Mouse (Mus musculus) lung, embryonic 16.5 days (tissue): ENCODE results near the gene Cstf3. TPM values are rescaled to one million over a fixed set of nuclear protein-coding genes. Genes with fewer than 3 reads are reported as not detected.

Source experiments
- ATAC-seq: fragments of 200-750 bp; cut with Nextera tagmentation; 2 replicates; pipeline ENCODE4 v1.8.0; 2017; ENCODE audit warnings: low read depth, mild to moderate bottlenecking, moderate library complexity
- H3K27ac ChIP-seq: fragments of 300-500 bp; sonication (generic); 2 replicates; pipeline ENCODE4 v1.5.1; 2014; ENCODE audit warnings: mild to moderate bottlenecking, control low read depth, low read length
- H3K27me3 ChIP-seq: fragments of 300-500 bp; sonication (generic); 2 replicates; pipeline ENCODE4 v1.6.1; 2014; ENCODE audit warnings: low read depth, low read length, mixed read lengths; ENCODE audit not compliant: control insufficient read depth, insufficient read depth
- H3K36me3 ChIP-seq: fragments of 300-500 bp; sonication (generic); 2 replicates; pipeline ENCODE4 v1.6.1; 2014; ENCODE audit warnings: low read length; ENCODE audit not compliant: control insufficient read depth, insufficient read depth
- H3K4me1 ChIP-seq: fragments of 300-500 bp; sonication (generic); replicated peaks from 2 replicates; pipeline ENCODE4 v1.6.1; 2014; ENCODE audit warnings: low read length, mixed read lengths; ENCODE audit not compliant: control insufficient read depth, insufficient read depth
- H3K4me2 ChIP-seq: fragments of 300-500 bp; sonication (generic); 2 replicates; pipeline ENCODE4 v1.6.1; 2014; ENCODE audit warnings: low read depth, low read length, control low read depth
- H3K4me3 ChIP-seq: fragments of 300-500 bp; sonication (generic); 2 replicates; pipeline ENCODE4 v1.5.1; 2014; ENCODE audit warnings: mild to moderate bottlenecking, low read length, control low read depth
- H3K9ac ChIP-seq: fragments of 300-500 bp; sonication (generic); 2 replicates; pipeline ENCODE4 v1.6.1; 2014; ENCODE audit warnings: low read length, control low read depth
- H3K9me3 ChIP-seq: fragments of 300-500 bp; sonication (generic); 2 replicates; pipeline ENCODE4 v1.6.1; 2016; ENCODE audit warnings: low read length; ENCODE audit not compliant: control insufficient read depth
- WGBS: fragments of 180-500 bp; shearing (Covaris S2); extraction: QIAGEN DNeasy Blood & Tissue Kit; methylation state at CpG from one replicate; pipeline ENCODE4 v1.1.7; 2014; 5-methylcytosine and 5-hydroxymethylcytosine counted together
- polyA plus RNA-seq: library from polyadenylated mRNA; unstranded; fragments of >200 nt; fragmentation: Nextera tagmentation; extraction: Ambion mirVana; gene quantifications from 2 replicates; pipeline ENCODE4 v1.2.1, GENCODE M21; 2015

The Cstf3 gene
- polyA plus RNA-seq, 1 experiment from 2014 or later = 60.5 TPM

DNA sequence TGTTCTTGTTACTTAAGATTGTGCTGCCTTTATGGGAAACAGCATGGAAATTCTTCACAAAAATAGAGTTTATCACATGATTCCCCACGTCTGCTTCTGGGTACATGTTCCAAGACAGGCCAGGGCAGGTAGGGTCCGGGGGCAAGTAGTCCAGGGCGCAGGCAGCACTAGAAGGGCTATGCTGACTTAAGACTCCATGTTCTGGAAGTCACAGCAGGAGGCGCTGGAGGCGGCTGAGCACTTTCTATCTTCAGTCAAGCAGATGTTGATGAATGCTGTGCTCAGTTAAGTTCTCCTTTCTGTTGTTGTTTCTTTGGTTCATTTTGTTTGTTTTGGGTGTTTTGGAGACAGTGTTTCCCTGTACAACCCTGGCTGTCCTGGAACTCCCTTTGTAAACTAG lies 14.1 kb upstream of the Cstf3 start:
- H3K4me2 ChIP-seq = no peak overlapping the region
- 74% methylated on average over 5 of the region's 5 CpGs for WGBS
- peaks cover 3% of the 10 kb centered on the region for H3K27me3 ChIP-seq
- peaks cover 2% of the 10 kb centered on the region; the same call in 1 of the 2 replicates for H3K4me1 ChIP-seq
- no peak overlapping the region for H3K9ac ChIP-seq
- H3K27ac ChIP-seq = no peak overlapping the region
- H3K4me3 ChIP-seq = no peak overlapping the region
- no peaks in the 10 kb centered on the region for H3K36me3 ChIP-seq
- no peak for ATAC-seq
- H3K9me3 ChIP-seq = no peaks in the 10 kb centered on the region

DNA sequence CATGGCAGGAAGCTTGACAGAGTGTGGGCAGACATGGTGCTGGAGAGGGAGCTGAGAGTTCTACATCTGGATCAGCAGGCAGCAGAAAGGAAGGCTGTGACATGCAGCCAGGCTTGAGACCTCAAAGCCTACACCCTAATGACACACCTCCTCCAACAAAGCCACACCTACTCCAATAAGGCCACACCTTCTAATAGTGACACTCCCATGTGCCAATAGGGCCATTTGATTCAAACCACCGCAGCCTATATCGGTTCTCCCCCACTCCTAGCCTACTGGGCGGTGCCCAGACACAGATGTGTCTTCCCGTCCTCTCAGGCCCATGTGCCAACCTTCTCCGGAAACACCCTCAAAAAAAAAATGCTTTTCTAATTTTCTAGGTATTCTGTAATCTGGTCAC lies 12.3 kb upstream of the Cstf3 start:
- 65% methylated on average over 5 of the region's 5 CpGs for WGBS

DNA sequence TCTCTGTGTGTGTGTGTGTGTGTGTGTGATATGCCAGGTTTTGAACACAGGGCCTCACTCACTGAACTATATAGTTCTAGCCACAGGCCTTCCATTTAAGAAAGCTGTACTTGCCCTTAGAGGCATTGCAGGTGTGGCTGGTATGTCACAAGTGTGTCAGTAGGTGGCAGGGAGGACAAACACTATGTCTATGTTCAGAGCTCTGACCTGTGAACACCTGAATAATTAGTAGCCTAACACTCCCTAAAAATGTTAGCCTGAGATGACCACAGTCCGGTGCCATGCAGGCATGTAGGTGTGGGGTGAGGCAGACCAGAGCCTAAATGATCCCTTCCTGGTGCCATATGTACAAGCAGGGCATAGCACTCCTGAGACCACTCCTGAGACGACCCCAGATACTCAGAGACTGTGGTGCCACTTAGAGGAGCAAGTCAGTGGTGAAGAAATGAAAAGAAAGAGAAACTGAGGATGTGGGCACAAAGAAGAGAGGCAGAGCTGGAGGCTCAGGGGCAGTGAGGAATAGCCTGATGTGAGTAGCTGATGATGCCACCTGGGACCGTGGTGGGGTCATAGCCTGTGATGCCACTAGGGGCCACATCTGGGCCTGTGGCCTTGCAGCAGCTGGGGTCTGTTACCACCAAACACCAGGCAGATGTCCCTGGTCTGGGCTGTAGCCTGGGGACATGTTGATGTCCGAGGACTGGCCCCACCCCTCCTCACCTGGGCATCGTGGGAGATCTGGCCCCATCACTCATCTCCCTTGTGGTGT lies 11.3 kb upstream of the Cstf3 start:
- Histone ChIP-seq H3K4me2 (no peak overlapping the region), H3K4me1 (peaks cover 5% of the 10 kb centered on the region; the same call in 1 of the 2 replicates), H3K27me3 (no peaks in the 10 kb centered on the region), H3K36me3 (no peaks in the 10 kb centered on the region), H3K4me3 (no peak overlapping the region), H3K9me3 (no peaks in the 10 kb centered on the region), H3K27ac (no peak overlapping the region), H3K9ac (no peak overlapping the region)
- ATAC-seq = 0 out of 2 replicates have a peak, but pooled peaks have one; percentile 28
- WGBS = 62% methylated on average over 5 of the region's 5 CpGs

More for the DNA sequence above, 12.3 kb upstream of the Cstf3 start:
- H3K9ac ChIP-seq = no peak overlapping the region
- ATAC-seq = no peak
- H3K4me3 ChIP-seq = no peak overlapping the region
- H3K9me3 ChIP-seq = no peaks in the 10 kb centered on the region
- H3K4me1 ChIP-seq = peaks cover 5% of the 10 kb centered on the region; the same call in 1 of the 2 replicates
- no peaks in the 10 kb centered on the region; the same call in 1 of the 2 replicates for H3K27me3 ChIP-seq
- no peak overlapping the region for H3K4me2 ChIP-seq
- H3K27ac ChIP-seq = no peak overlapping the region
- H3K36me3 ChIP-seq = no peaks in the 10 kb centered on the region

DNA sequence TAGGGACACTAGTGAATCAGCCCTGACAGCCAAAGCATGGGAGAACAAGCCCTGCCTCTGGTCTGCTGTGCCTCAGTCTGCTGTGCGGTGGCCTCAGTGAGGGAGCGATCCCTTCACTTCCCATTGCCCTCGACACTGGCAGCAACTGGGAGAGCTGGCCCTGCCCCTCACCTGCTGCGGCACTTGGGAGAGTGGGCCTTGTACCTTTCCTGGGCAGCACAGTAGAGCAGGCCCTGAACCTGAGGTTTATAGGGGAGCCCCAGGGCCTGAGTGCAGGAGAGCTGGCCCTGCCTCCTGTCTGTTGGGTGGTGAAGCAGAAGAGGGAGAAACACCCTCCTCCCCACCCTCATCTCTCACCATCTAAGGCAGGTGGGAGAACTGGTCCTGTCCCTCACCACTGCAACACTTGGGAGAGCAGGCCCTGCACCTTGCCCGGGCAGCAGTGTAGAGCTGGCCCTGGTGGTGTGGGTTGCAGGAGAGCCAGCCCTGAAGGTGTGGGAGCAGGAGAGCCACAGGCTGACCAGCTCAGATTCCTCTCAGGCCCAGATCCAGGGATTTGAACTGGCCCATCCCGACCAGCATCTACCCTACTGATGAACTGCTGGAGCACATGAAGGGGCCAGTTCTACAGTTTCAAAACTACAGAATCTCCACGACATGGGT lies 10.4 kb upstream of the Cstf3 start:
- peaks cover 5% of the 10 kb centered on the region; the same call in 1 of the 2 replicates for H3K4me1 ChIP-seq
- no peak overlapping the region for H3K9ac ChIP-seq
- peak; percentile 28; the same call in 1 of the 2 replicates for ATAC-seq
- no peak overlapping the region for H3K27ac ChIP-seq
- no peaks in the 10 kb centered on the region for H3K27me3 ChIP-seq
- WGBS = 76% methylated on average over 7 of the region's 7 CpGs
- no peak overlapping the region for H3K4me3 ChIP-seq
- no peaks in the 10 kb centered on the region for H3K36me3 ChIP-seq
- H3K4me2 ChIP-seq = no peak overlapping the region
- no peaks in the 10 kb centered on the region for H3K9me3 ChIP-seq

DNA sequence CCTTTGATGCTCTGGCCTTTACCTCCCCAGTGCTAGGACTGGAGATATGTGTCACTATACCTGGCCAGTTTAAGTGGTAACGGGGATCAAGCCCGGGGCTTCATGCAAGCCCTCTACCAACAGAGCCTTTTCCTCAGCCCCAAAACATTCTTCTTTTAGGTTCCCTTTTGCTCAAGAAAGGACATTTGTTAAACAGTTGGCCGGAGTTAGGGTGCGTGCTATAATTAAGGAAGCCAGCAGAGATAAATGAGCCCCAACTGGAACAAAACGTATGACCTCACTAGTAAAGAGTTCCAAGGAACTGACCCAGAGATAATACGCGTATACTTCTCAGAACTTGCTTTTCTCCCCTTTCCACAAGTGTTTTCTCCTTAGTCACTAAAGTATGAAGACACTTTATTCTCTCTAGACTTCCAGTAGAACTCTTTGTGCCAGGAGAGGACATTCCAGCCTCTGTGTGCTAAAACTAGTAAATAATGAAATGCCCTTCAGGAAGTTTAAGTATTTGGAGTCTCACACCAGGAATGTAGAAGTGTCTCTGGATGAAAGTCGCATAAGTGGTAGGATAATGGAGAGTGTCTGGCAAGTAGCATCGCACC lies 8.9 kb upstream of the Cstf3 start:
- Histone ChIP-seq H3K27me3 (no peaks in the 10 kb centered on the region), H3K27ac (no peak overlapping the region), H3K4me3 (no peak overlapping the region), H3K4me2 (no peak overlapping the region), H3K4me1 (peaks cover 5% of the 10 kb centered on the region; the same call in 1 of the 2 replicates), H3K9me3 (no peaks in the 10 kb centered on the region), H3K36me3 (no peaks in the 10 kb centered on the region), H3K9ac (no peak overlapping the region)
- WGBS = 37% methylated on average over 9 of the region's 9 CpGs
- no peak for ATAC-seq

DNA sequence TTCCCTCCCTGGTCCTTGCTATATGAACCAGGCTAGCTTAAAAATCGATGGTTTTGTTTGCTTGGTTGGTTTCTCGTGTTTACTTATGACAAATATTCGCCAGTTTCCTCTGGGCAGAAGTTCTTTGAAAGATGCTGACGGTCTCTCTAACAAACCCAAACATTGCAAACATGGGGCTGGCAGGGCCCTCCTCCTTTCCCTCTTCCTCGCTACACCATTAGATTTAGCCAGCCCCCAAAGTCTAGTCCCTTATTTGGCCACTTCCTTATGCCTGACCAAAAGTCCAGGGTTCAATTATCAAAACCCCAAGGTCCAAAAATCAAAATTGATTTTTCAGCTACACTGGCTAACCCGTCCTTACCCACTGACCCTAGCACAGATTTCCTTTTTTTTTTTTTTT lies 7.3 kb upstream of the Cstf3 start:
- peaks cover 5% of the 10 kb centered on the region; the same call in 1 of the 2 replicates for H3K4me1 ChIP-seq
- 0 out of 2 replicates have a peak overlapping the region, but pooled peaks have one; percentile 11 for H3K9ac ChIP-seq
- no peak for ATAC-seq
- 43% methylated on average over 6 of the region's 6 CpGs for WGBS
- H3K27me3 ChIP-seq = no peaks in the 10 kb centered on the region
- no peak overlapping the region for H3K27ac ChIP-seq
- no peaks in the 10 kb centered on the region for H3K36me3 ChIP-seq
- no peak overlapping the region for H3K4me2 ChIP-seq
- no peak overlapping the region for H3K4me3 ChIP-seq
- no peaks in the 10 kb centered on the region for H3K9me3 ChIP-seq

DNA sequence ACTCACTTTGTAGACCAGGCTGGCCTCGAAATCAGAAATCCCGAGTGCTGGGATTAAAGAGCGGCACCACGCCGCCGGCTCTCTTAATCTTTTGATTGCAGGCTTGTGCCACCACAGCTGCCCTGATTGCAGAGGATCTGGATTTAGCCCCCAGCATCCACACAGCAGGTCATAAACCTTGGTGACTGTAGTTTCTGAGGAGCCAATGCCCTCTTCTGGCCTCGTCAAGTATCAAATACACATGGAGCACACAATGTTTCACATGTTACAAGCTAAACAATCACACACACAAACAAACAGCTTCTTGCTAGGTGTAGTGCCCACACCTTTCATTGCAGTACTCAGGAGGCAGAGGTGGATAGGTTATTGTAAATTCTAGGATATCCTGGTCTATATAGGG lies 6.1 kb upstream of the Cstf3 start:
- no peak overlapping the region for H3K4me2 ChIP-seq
- H3K9ac ChIP-seq = no peak overlapping the region
- no peak for ATAC-seq
- no peaks in the 10 kb centered on the region for H3K9me3 ChIP-seq
- no peaks in the 10 kb centered on the region for H3K36me3 ChIP-seq
- peaks cover 6% of the 10 kb centered on the region for H3K4me1 ChIP-seq
- H3K27me3 ChIP-seq = no peaks in the 10 kb centered on the region
- H3K4me3 ChIP-seq = no peak overlapping the region
- H3K27ac ChIP-seq = no peak overlapping the region
- 88% methylated on average over 7 of the region's 7 CpGs for WGBS

DNA sequence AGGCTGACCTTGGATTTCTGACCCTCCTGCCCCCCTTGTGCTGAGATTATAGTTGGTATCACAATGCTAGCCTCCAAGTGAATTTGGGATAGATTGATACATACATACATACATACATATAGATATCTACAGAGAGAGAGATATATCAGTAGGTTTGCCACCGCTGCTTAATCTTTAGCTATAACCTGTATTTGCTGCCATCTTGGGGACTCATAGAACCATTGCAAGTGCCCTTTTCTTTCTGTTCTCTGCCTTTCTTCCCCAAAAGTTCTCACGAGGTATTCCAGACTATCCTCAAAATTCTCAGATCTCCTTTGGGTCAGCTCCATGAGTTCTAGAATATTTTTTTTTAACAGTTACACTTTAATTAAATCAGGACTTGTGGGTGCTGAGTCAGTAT lies 4.7 kb upstream of the Cstf3 start:
- Histone ChIP-seq H3K4me1 (peaks cover 9% of the 10 kb centered on the region), H3K4me2 (no peak overlapping the region), H3K9ac (no peak overlapping the region), H3K9me3 (no peaks in the 10 kb centered on the region), H3K27ac (no peak overlapping the region), H3K36me3 (no peaks in the 10 kb centered on the region), H3K4me3 (no peak overlapping the region), H3K27me3 (no peaks in the 10 kb centered on the region)
- 33% methylated on average over 2 of the region's 2 CpGs for WGBS
- ATAC-seq = no peak

DNA sequence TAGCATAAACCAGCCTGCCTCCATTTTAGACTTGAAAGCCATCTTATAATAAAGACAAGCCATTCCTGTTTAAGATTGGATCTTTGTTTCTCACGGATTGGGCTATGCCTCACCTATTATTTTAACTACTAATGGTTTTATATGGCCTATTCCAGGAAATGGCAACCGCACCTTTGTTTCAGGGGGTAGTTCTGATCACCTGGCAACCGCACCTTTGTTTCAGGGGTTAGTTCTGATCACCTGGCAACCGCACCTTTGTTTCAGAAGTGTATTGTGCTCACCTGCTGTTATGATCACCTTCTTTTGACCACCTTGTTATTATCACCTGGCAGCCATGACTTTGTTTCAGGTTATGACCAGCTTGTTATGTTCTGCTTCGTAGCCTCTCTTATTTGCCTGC lies 1.8 kb upstream of the Cstf3 start:
- Histone ChIP-seq H3K36me3 (no peaks in the 10 kb centered on the region), H3K4me3 (no peak overlapping the region), H3K9me3 (no peaks in the 10 kb centered on the region), H3K9ac (no peak overlapping the region), H3K27me3 (no peaks in the 10 kb centered on the region), H3K4me1 (peaks cover 9% of the 10 kb centered on the region), H3K27ac (no peak overlapping the region), H3K4me2 (no peak overlapping the region)
- no peak for ATAC-seq
- WGBS = 94% methylated on average over 5 of the region's 5 CpGs
